Mouse (Mus musculus) hindbrain, embryonic 13.5 days (tissue): ENCODE measurements around the gene Angpt4. TPM values are rescaled to one million over a fixed set of nuclear protein-coding genes. Genes with fewer than 3 reads are reported as not detected.
A peak's percentile ranks its signal among the peaks of the same experiment; 100 is the strongest.

Source experiments
- ATAC-seq: fragments of 200-750 bp; cut with Nextera tagmentation; 2 replicates; pipeline ENCODE4 v1.8.0; 2017; ENCODE audit warnings: moderate TSS enrichment; ENCODE audit not compliant: low FRiP score
- H3K27ac ChIP-seq: fragments of 300-500 bp; sonication (generic); 2 replicates; pipeline ENCODE4 v1.5.1; 2015; ENCODE audit warnings: inconsistent platforms, mild to moderate bottlenecking, moderate library complexity
- H3K27me3 ChIP-seq: fragments of 300-500 bp; sonication (generic); 2 replicates; pipeline ENCODE4 v1.6.1; 2015; ENCODE audit warnings: mild to moderate bottlenecking, inconsistent platforms
- H3K36me3 ChIP-seq: fragments of 300-500 bp; sonication (generic); 2 replicates; pipeline ENCODE4 v1.6.1; 2015; ENCODE audit warnings: mild to moderate bottlenecking, inconsistent platforms
- H3K4me1 ChIP-seq: fragments of 300-500 bp; sonication (generic); replicated peaks from 2 replicates; pipeline ENCODE4 v1.6.1; 2015; ENCODE audit warnings: inconsistent platforms
- H3K4me2 ChIP-seq: fragments of 300-500 bp; sonication (generic); 2 replicates; pipeline ENCODE4 v1.6.1; 2015; ENCODE audit warnings: inconsistent platforms, mild to moderate bottlenecking, moderate library complexity
- H3K4me3 ChIP-seq: fragments of 300-500 bp; sonication (generic); 2 replicates; pipeline ENCODE4 v1.5.1; 2015; ENCODE audit warnings: mild to moderate bottlenecking, inconsistent platforms
- H3K9ac ChIP-seq: fragments of 300-500 bp; sonication (generic); 2 replicates; pipeline ENCODE4 v1.6.1; 2015; ENCODE audit warnings: mild to moderate bottlenecking, inconsistent platforms
- H3K9me3 ChIP-seq: fragments of 300-500 bp; sonication (generic); 2 replicates; pipeline ENCODE4 v1.6.1; 2016; ENCODE audit warnings: inconsistent platforms
- WGBS: fragments of 180-500 bp; shearing (Covaris S2); methylation state at CpG from one replicate; pipeline ENCODE4 v1.1.7; 2015; 5-methylcytosine and 5-hydroxymethylcytosine counted together
- polyA plus RNA-seq: library from polyadenylated mRNA; unstranded; fragments of >200 nt; fragmentation: Nextera tagmentation; extraction: Ambion mirVana; gene quantifications from 2 replicates; pipeline ENCODE4 v1.2.1, GENCODE M21; 2015

Angpt4 gene
- polyA plus RNA-seq, 1 experiment from 2014 or later = 0.64 TPM

GRCm38 (mm10) chr2:151977689-151978440, 66.9 kb downstream of the Angpt4 start:
- Histone ChIP-seq H3K4me1 (peaks cover 60% of the 10 kb centered on the region), H3K4me3 (no peak overlapping the region), H3K27ac (no peak overlapping the region), H3K36me3 (no peaks in the 10 kb centered on the region), H3K9ac (0 out of 2 replicates have a peak overlapping the region, but pooled peaks have one; percentile 35), H3K9me3 (no peaks in the 10 kb centered on the region), H3K4me2 (no peak overlapping the region), H3K27me3 (0 out of 2 replicates have a peak, but pooled peaks cover 11% of the 10 kb centered on the region)
- WGBS = 81% methylated on average over 4 of the region's 4 CpGs
- no peak for ATAC-seq

- peak overlapping the region; percentile 87 for H3K4me2 ChIP-seq
- WGBS = 60% methylated on average over 6 of the region's 6 CpGs
Measured at GRCm38 (mm10) chr2:151978494-151978893, 67.5 kb downstream of the Angpt4 start.

GRCm38 (mm10) chr2:151979470-151980354, 68.7 kb downstream of the Angpt4 start, which contains the start of gene Fam110a:
Gene Fam110a (minus strand): TSS chr2:151980219.
- H3K4me1 ChIP-seq = peaks cover 42% of the 10 kb centered on the region
- ATAC-seq = peak; percentile 90
- H3K4me2 ChIP-seq = peak within 1 kb of the TSS; percentile 87
- H3K27ac ChIP-seq = peak within 1 kb of the TSS; percentile 63
- H3K9me3 ChIP-seq = no peaks in the 10 kb centered on the region
- peak within 1 kb of the TSS; percentile 74 for H3K4me3 ChIP-seq
- H3K36me3 ChIP-seq = no peaks in the 10 kb centered on the region
- peak within 1 kb of the TSS; percentile 87 for H3K9ac ChIP-seq
- 0 out of 2 replicates have a peak, but pooled peaks cover 1% of the 10 kb centered on the region for H3K27me3 ChIP-seq
- WGBS = under 1% methylated on average over 46 of the region's 46 CpGs

More at GRCm38 (mm10) chr2:151978494-151978893, 67.5 kb downstream of the Angpt4 start:
- no peak for ATAC-seq
- H3K36me3 ChIP-seq = no peaks in the 10 kb centered on the region
- peaks cover 53% of the 10 kb centered on the region for H3K4me1 ChIP-seq
- H3K9ac ChIP-seq = peak overlapping the region; percentile 87; the same call in 1 of the 2 replicates
- 0 out of 2 replicates have a peak overlapping the region, but pooled peaks have one; percentile 74 for H3K4me3 ChIP-seq
- H3K27ac ChIP-seq = no peak overlapping the region
- H3K27me3 ChIP-seq = 0 out of 2 replicates have a peak, but pooled peaks cover 10% of the 10 kb centered on the region
- no peaks in the 10 kb centered on the region for H3K9me3 ChIP-seq

DNA sequence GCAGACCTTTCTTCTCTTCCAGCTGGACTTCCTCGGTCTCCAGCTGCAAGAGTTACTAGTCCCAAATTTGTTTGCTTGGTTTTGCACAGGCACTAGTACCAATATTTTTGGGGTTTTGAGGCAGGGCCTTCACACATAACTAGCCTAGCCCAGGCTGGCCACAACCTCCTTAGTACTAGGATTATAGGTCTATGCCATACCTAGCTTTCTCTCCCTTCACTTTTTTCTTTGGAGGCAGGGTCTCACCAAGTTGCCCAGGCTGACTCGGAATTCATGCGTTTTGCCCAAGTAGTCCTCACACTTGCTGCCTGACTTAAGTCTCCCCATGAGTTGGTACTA, 69.3 kb downstream of the Angpt4 start:
- Histone ChIP-seq H3K36me3 (no peaks in the 10 kb centered on the region), H3K9me3 (no peaks in the 10 kb centered on the region), H3K27ac (peak overlapping the region; percentile 63), H3K4me2 (peak overlapping the region; percentile 87), H3K4me1 (peaks cover 42% of the 10 kb centered on the region), H3K4me3 (peak overlapping the region; percentile 74), H3K9ac (peak overlapping the region; percentile 87), H3K27me3 (no peaks in the 10 kb centered on the region)
- ATAC-seq = peak; percentile 55; the same call in 1 of the 2 replicates
- WGBS = 37% methylated on average over 3 of the region's 3 CpGs

- H3K4me3 ChIP-seq = no peak overlapping the region
- H3K27ac ChIP-seq = no peak overlapping the region
- H3K9me3 ChIP-seq = no peaks in the 10 kb centered on the region
- H3K4me2 ChIP-seq = no peak overlapping the region
- H3K36me3 ChIP-seq = no peaks in the 10 kb centered on the region
- no peak for ATAC-seq
- no peak overlapping the region for H3K9ac ChIP-seq
- peaks cover 39% of the 10 kb centered on the region for H3K4me1 ChIP-seq
- WGBS = 79% methylated on average over 6 of the region's 6 CpGs
- no peaks in the 10 kb centered on the region for H3K27me3 ChIP-seq
Measured at GRCm38 (mm10) chr2:151981268-151981667, 70.3 kb downstream of the Angpt4 start.

GRCm38 (mm10) chr2:151982476-151982875, 71.5 kb downstream of the Angpt4 start:
- H3K27me3 ChIP-seq = no peaks in the 10 kb centered on the region

DNA sequence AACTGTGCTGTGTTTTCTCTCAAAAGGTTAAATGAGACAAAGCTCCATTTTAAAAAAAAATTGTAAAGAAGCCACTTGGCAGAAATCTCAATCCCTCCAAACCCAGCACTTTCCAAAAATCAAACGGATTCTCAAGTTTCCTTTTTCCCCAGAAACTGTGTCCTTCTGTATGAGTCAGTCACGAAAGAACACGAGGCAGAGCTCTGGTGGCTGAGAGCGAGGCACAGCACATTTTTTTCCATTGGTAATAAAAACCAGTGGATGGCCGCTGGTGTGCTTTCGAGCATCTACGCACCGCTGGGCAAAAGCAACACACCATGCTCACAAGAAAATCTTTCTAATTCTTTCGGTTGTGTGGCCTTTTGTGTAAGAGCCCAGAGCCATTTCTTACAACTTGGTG, 73.0 kb downstream of the Angpt4 start:
- peaks cover 14% of the 10 kb centered on the region for H3K4me1 ChIP-seq
- no peaks in the 10 kb centered on the region for H3K36me3 ChIP-seq
- H3K4me3 ChIP-seq = no peak overlapping the region
- no peak for ATAC-seq
- no peaks in the 10 kb centered on the region for H3K9me3 ChIP-seq
- no peak overlapping the region for H3K9ac ChIP-seq
- H3K4me2 ChIP-seq = no peak overlapping the region
- WGBS = 72% methylated on average over 9 of the region's 9 CpGs
- no peak overlapping the region for H3K27ac ChIP-seq
- no peaks in the 10 kb centered on the region for H3K27me3 ChIP-seq

More at GRCm38 (mm10) chr2:151982476-151982875, 71.5 kb downstream of the Angpt4 start:
- ATAC-seq = no peak
- Histone ChIP-seq H3K9ac (no peak overlapping the region), H3K4me2 (no peak overlapping the region), H3K4me3 (no peak overlapping the region), H3K9me3 (no peaks in the 10 kb centered on the region), H3K4me1 (peaks cover 29% of the 10 kb centered on the region), H3K36me3 (no peaks in the 10 kb centered on the region), H3K27ac (no peak overlapping the region)

DNA sequence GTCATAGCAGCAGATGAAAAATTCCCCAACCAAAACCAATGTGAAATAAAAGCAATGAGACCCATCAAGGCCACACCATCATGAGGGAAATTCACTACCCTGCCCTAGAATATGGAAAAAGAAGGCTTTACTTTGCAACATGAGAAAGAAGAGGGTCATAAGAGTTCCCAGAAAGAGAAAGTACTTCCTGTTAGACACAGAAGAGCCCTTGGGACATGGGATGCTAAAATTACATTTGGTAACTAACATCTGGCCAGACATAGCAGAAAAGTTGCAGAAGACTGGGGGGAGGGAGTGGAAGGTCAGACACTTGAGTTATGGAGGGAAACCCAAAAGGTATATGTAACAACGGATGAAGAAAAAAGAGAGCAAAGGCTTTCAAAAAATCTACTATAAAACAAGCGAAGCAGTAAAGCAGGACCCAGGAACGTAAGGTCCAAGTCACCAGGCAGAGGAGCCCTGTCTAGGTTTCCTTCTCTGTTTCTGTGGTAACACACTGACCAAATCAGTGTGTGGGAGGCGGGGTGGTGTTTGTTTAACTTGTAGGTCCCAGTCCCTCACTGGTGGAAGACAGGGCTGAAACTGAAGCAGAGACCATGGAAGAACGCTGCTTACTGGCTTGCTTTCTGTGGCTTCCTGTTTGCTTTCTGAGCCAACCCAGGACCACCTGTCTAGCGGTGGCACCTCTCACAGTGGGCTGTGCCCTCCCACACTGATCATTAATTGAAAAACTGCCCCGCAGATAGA, 74.6 kb downstream of the Angpt4 start:
- ATAC-seq = no peak
- no peak overlapping the region for H3K9ac ChIP-seq
- H3K4me3 ChIP-seq = no peak overlapping the region
- H3K9me3 ChIP-seq = no peaks in the 10 kb centered on the region
- H3K4me1 ChIP-seq = peaks cover 5% of the 10 kb centered on the region
- no peaks in the 10 kb centered on the region for H3K36me3 ChIP-seq
- WGBS = 68% methylated on average over 7 of the region's 7 CpGs
- H3K27ac ChIP-seq = no peak overlapping the region
- H3K4me2 ChIP-seq = no peak overlapping the region
- H3K27me3 ChIP-seq = no peaks in the 10 kb centered on the region

DNA sequence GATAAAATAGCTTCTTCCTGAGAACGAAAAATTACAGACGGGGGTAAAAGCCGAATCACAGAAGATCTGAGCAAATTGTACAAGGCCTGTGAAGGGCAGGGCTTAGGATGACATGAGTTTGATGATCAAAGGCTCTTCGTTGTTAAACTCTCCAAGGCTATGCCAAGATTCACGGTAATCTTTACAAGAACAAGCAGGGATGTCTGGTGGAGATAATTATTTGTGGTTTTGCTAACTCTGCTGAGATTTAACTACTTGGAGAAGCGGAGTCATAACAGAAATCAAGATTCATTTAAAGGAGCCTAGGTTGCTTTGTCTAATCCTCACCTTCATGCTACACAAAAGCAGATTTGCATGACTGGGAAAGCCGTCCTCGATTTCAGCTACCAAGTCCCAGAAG, 75.9 kb downstream of the Angpt4 start:
- H3K9ac ChIP-seq = no peak overlapping the region
- H3K4me2 ChIP-seq = no peak overlapping the region
- H3K9me3 ChIP-seq = no peaks in the 10 kb centered on the region
- peaks cover 17% of the 10 kb centered on the region for H3K4me1 ChIP-seq
- no peak for ATAC-seq
- H3K4me3 ChIP-seq = no peak overlapping the region
- no peaks in the 10 kb centered on the region for H3K27me3 ChIP-seq
- no peaks in the 10 kb centered on the region for H3K36me3 ChIP-seq
- WGBS = 91% methylated on average over 8 of the region's 8 CpGs
- no peak overlapping the region for H3K27ac ChIP-seq

DNA sequence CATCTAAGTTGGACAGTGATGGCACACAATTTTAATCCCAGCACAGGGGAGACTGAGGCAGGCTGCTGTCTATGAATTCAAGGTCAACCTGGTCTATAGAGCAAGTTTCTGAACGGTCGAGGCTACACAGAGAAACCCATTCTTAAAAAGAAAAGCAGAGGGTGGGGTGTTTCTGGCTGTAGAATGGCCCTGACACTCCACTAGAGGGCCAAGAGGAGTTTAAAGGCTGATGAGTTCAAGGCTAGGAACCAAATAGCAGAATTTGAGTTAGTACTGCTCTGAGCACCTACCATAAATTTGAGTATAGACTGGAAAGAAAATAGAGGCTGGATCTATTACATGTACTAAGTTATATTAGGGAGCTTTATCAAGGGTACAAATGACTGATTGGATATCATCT, 78.0 kb downstream of the Angpt4 start:
- Histone ChIP-seq H3K4me1 (peaks cover 18% of the 10 kb centered on the region), H3K27me3 (0 out of 2 replicates have a peak, but pooled peaks cover 8% of the 10 kb centered on the region), H3K4me3 (no peak overlapping the region), H3K36me3 (no peaks in the 10 kb centered on the region), H3K27ac (no peak overlapping the region), H3K4me2 (no peak overlapping the region), H3K9me3 (no peaks in the 10 kb centered on the region), H3K9ac (no peak overlapping the region)
- ATAC-seq = no peak
- 70% methylated on average over 2 of the region's 2 CpGs for WGBS

DNA sequence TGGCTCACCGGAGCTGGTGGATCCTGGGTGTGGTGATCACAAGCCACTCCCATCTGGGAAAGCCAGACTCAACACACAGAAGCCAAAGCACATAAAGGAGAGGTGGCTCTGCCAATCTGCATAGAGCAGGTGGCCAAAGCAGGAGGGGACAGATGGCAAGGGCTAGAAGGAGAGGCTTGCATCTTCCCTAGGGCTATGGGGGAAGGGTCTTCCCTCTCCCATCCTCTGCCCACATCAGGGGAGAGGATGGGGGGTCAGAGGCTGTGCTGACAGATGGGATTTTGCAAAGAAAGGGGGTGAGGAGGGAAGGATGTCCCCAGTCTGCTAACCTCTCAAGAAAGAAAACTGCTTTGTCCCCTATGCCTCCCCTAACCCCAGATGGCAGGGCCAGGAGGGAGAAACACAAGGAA, 80.0 kb downstream of the Angpt4 start:
- peak; percentile 62 for ATAC-seq
- peak overlapping the region; percentile 62 for H3K27ac ChIP-seq
- H3K4me2 ChIP-seq = no peak overlapping the region
- no peak overlapping the region for H3K4me3 ChIP-seq
- H3K36me3 ChIP-seq = no peaks in the 10 kb centered on the region
- WGBS = 21% methylated on average over 1 of the region's 1 CpGs
- no peaks in the 10 kb centered on the region for H3K9me3 ChIP-seq
- peaks cover 23% of the 10 kb centered on the region for H3K4me1 ChIP-seq
- no peak overlapping the region for H3K9ac ChIP-seq
- peaks cover 19% of the 10 kb centered on the region for H3K27me3 ChIP-seq

GRCm38 (mm10) chr2:151991446-151991845, 80.4 kb downstream of the Angpt4 start:
- WGBS = 23% methylated on average over 5 of the region's 5 CpGs
- Histone ChIP-seq H3K4me2 (no peak overlapping the region), H3K4me1 (peaks cover 24% of the 10 kb centered on the region), H3K9me3 (no peaks in the 10 kb centered on the region), H3K27me3 (peaks cover 24% of the 10 kb centered on the region), H3K9ac (no peak overlapping the region), H3K4me3 (no peak overlapping the region), H3K36me3 (no peaks in the 10 kb centered on the region), H3K27ac (peak overlapping the region; percentile 62)
- peak; percentile 46; the same call in 1 of the 2 replicates for ATAC-seq
